In genomic region chr3:65352278-65353127, GRCm38 (mm10) we compare ENCODE assay signal across 10 mouse cellular contexts. TPM values are rescaled to one million over a fixed set of nuclear protein-coding genes. Genes with fewer than 3 reads are reported as not detected.
DNase-seq lines count a peak whose midpoint lies in the region; ATAC-seq and TF ChIP-seq lines count a peak whose summit lies in the region.
"Had no signal": no experiment of that assay in that cellular context is flagged by ENCODE, and none has a peak within 500 bp of the region (broad histone marks: within the 10 kb centered on the region; RNA-seq: fewer than 3 reads in every experiment).

No protein-coding gene starts in this region.

- peak; percentile 67 for TF ChIP-seq CTCF in kidney, postnatal 0 days (IDR thresholded peaks at IDR 0.05; ENCODE audit: low read depth)
- TF ChIP-seq CTCF in MEL (IDR thresholded peaks at IDR 0.05 in 2 of 3, conservative IDR thresholded peaks at IDR 0.05 in 1 of 3; ENCODE audit: control insufficient read depth in 1 of 3, insufficient read depth in 1 of 3, low read depth in 2 of 3, low read length in 3 of 3, poor library complexity in 1 of 3, severe bottlenecking in 1 of 3), result peak in 2 of 3 experiments; percentile 34 to 69; a peak in 4 of 6 replicates

- H3K27ac ChIP-seq in kidney, postnatal 0 days, result no peak overlapping the region
- H3K27ac ChIP-seq in MEL (ENCODE audit: control insufficient read depth, low read depth, low read length), result no peak overlapping the region
- no peak overlapping the region for H3K27ac ChIP-seq in forebrain, embryonic 16.5 days (ENCODE audit: low read length)
- no peak overlapping the region for H3K27ac ChIP-seq in midbrain, embryonic 13.5 days
- H3K27ac ChIP-seq: embryonic facial prominence, embryonic 15.5 days had no signal

- TF ChIP-seq POLR2A in MEL (IDR thresholded peaks at IDR 0.05; ENCODE audit: control insufficient read depth in 1 of 2, insufficient read depth in 1 of 2, low read depth in 1 of 2, low read length in 2 of 2, poor library complexity in 1 of 2), result no peak

- no peak; the same call in 1 of the 2 replicates for ATAC-seq in kidney, postnatal 0 days (replicated peaks; ENCODE audit: low FRiP score, low read depth)
- peak; percentile 56 for ATAC-seq in forebrain, embryonic 16.5 days
- ATAC-seq in midbrain, embryonic 13.5 days, result peak; percentile 73

- no peaks in the 10 kb centered on the region for H3K27me3 ChIP-seq in kidney, postnatal 0 days (ENCODE audit: insufficient read depth, low read length)
- no peaks in the 10 kb centered on the region for H3K27me3 ChIP-seq in MEL (ENCODE audit: control insufficient read depth in 1 of 2, insufficient read depth in 2 of 2, low read length in 2 of 2)
- no peaks in the 10 kb centered on the region for H3K27me3 ChIP-seq in forebrain, embryonic 16.5 days (replicated peaks; ENCODE audit: control insufficient read depth, insufficient read depth, low read length)
- no peaks in the 10 kb centered on the region for H3K27me3 ChIP-seq in midbrain, embryonic 13.5 days
- H3K27me3 ChIP-seq: embryonic facial prominence, embryonic 15.5 days; megakaryocyte, embryonic 14.5 days had no signal

- WGBS in kidney, postnatal 0 days, result 44% methylated on average over 4 of the region's 4 CpGs
- 46% methylated on average over 4 of the region's 4 CpGs for WGBS in forebrain, embryonic 16.5 days
- WGBS in midbrain, embryonic 13.5 days, result 47% methylated on average over 4 of the region's 4 CpGs

- H3K36me3 ChIP-seq in kidney, postnatal 0 days (ENCODE audit: insufficient read depth, low read length), result no peaks in the 10 kb centered on the region
- peaks cover 0 to 13% of the 10 kb centered on the region in 2 experiments; a peak in 2 of 4 replicates for H3K36me3 ChIP-seq in MEL (ENCODE audit: control insufficient read depth in 1 of 2, insufficient read depth in 2 of 2, low read length in 2 of 2)
- no peaks in the 10 kb centered on the region for H3K36me3 ChIP-seq in forebrain, embryonic 16.5 days (ENCODE audit: control insufficient read depth, insufficient read depth)
- no peaks in the 10 kb centered on the region for H3K36me3 ChIP-seq in midbrain, embryonic 13.5 days
- H3K36me3 ChIP-seq: embryonic facial prominence, embryonic 15.5 days had no signal

- H3K79me2 ChIP-seq in MEL (ENCODE audit: control insufficient read depth, insufficient read depth, low read length, poor library complexity), result no peaks in the 10 kb centered on the region

- no peaks in the 10 kb centered on the region for H3K4me1 ChIP-seq in kidney, postnatal 0 days (replicated peaks; ENCODE audit: insufficient read depth, low read length)
- H3K4me1 ChIP-seq in MEL (ENCODE audit: control insufficient read depth in 1 of 2, insufficient read depth in 2 of 2, low read length in 2 of 2), result peaks cover 0 to 13% of the 10 kb centered on the region in 2 experiments; a peak in 2 of 4 replicates
- H3K4me1 ChIP-seq in forebrain, embryonic 16.5 days (replicated peaks; ENCODE audit: control insufficient read depth, insufficient read depth, low read length), result no peaks in the 10 kb centered on the region
- no peaks in the 10 kb centered on the region for H3K4me1 ChIP-seq in midbrain, embryonic 13.5 days (replicated peaks)
- H3K4me1 ChIP-seq: embryonic facial prominence, embryonic 15.5 days had no signal

- H3K9ac ChIP-seq in kidney, postnatal 0 days (ENCODE audit: low read depth, low read length), result no peak overlapping the region
- no peak overlapping the region for H3K9ac ChIP-seq in MEL (ENCODE audit: control insufficient read depth, low read depth, low read length, poor library complexity, severe bottlenecking)
- no peak overlapping the region for H3K9ac ChIP-seq in forebrain, embryonic 16.5 days (replicated peaks; ENCODE audit: low read depth, low read length)
- H3K9ac ChIP-seq in midbrain, embryonic 13.5 days (replicated peaks), result no peak overlapping the region
- H3K9ac ChIP-seq: embryonic facial prominence, embryonic 15.5 days had no signal

- TF ChIP-seq EP300 in MEL (IDR thresholded peaks at IDR 0.05; ENCODE audit: low read depth in 1 of 2, low read length in 2 of 2), result no peak

- H3K9me3 ChIP-seq in kidney, postnatal 0 days (replicated peaks; ENCODE audit: low read length), result no peaks in the 10 kb centered on the region
- no peaks in the 10 kb centered on the region for H3K9me3 ChIP-seq in MEL (replicated peaks; ENCODE audit: insufficient read depth, low read length)
- H3K9me3 ChIP-seq in forebrain, embryonic 16.5 days (ENCODE audit: control insufficient read depth, low read length), result no peaks in the 10 kb centered on the region
- H3K9me3 ChIP-seq in midbrain, embryonic 13.5 days, result no peaks in the 10 kb centered on the region
- H3K9me3 ChIP-seq: embryonic facial prominence, embryonic 15.5 days; megakaryocyte, embryonic 14.5 days had no signal

- no peak overlapping the region for H3K4me2 ChIP-seq in kidney, postnatal 0 days (ENCODE audit: low read length)
- no peak overlapping the region for H3K4me2 ChIP-seq in forebrain, embryonic 16.5 days (ENCODE audit: low read length)
- no peak overlapping the region for H3K4me2 ChIP-seq in midbrain, embryonic 13.5 days (replicated peaks)
- H3K4me2 ChIP-seq: embryonic facial prominence, embryonic 15.5 days had no signal

- peak; percentile 62 for TF ChIP-seq RAD21 in MEL (IDR thresholded peaks at IDR 0.05; ENCODE audit: low read depth, low read length)

- peak; percentile 75 for DNase-seq in kidney, postnatal 0 days (ENCODE audit: low spot score)
- DNase-seq in kidney, postnatal 10 days, result no peak
- peak; percentile 46 for DNase-seq in MEL (ENCODE audit: low read depth, low spot score)
- DNase-seq in ovary, postnatal 14 days (ENCODE audit: low spot score), result no peak
- no peak for DNase-seq in layer of hippocampus, adult 9-11 months
- DNase-seq in heart, adult 9 months (ENCODE audit: low spot score in 2 of 2), result no peak

- H3K4me3 ChIP-seq in kidney, postnatal 0 days (replicated peaks; ENCODE audit: low read depth, low read length), result no peak overlapping the region
- H3K4me3 ChIP-seq in MEL (ENCODE audit: control insufficient read depth in 1 of 2, insufficient read depth in 1 of 2, low read depth in 2 of 2, low read length in 2 of 2), result no peak overlapping the region
- H3K4me3 ChIP-seq in forebrain, embryonic 16.5 days (replicated peaks; ENCODE audit: low read length), result no peak overlapping the region
- no peak overlapping the region for H3K4me3 ChIP-seq in midbrain, embryonic 13.5 days (replicated peaks)
- H3K4me3 ChIP-seq: embryonic facial prominence, embryonic 15.5 days; megakaryocyte, embryonic 14.5 days had no signal

TF ChIP-seq in MEL, 35 proteins besides CTCF, POLR2A, EP300 and RAD21:
- TF ChIP-seq TAL1 (IDR thresholded peaks at IDR 0.05; ENCODE audit: low read length), result no peak
- TF ChIP-seq SMC3 (IDR thresholded peaks at IDR 0.05; ENCODE audit: low read depth, low read length), result peak; percentile 47
- TF ChIP-seq MXI1 (IDR thresholded peaks at IDR 0.05; ENCODE audit: low read depth, low read length), result peak; percentile 22; the same call in 1 of the 2 replicates
- TF ChIP-seq TCF12 (IDR thresholded peaks at IDR 0.05; ENCODE audit: low read depth, low read length), result no peak
- no peak for TF ChIP-seq UBTF (IDR thresholded peaks at IDR 0.05; ENCODE audit: borderline replicate concordance, insufficient read depth, low read depth, low read length)
- peak; percentile 26; the same call in 1 of the 2 replicates for TF ChIP-seq MAX (IDR thresholded peaks at IDR 0.05; ENCODE audit: low read length)
- no peak for TF ChIP-seq POLR2AphosphoS2 (IDR thresholded peaks at IDR 0.05; ENCODE audit: low read length)
- 0 out of 2 replicates have a peak, but pooled peaks have one; percentile 24 for TF ChIP-seq ZC3H11A (IDR thresholded peaks at IDR 0.05; ENCODE audit: low read depth, low read length)
- TF ChIP-seq POLR2AphosphoS5 (IDR thresholded peaks at IDR 0.05; ENCODE audit: borderline replicate concordance, low read depth, low read length), result no peak
- TF ChIP-seq ZMIZ1 (IDR thresholded peaks at IDR 0.05; ENCODE audit: low read depth, low read length), result no peak
- TF ChIP-seq MAZ (IDR thresholded peaks at IDR 0.05; ENCODE audit: low read depth, low read length), result no peak
- peak; percentile 62; the same call in 1 of the 2 replicates for TF ChIP-seq MYC (IDR thresholded peaks at IDR 0.05; ENCODE audit: low read depth, low read length)
- peak; percentile 77 for TF ChIP-seq ZNF384 (IDR thresholded peaks at IDR 0.05; ENCODE audit: low read depth, low read length)
- TF ChIP-seq ETS1 (IDR thresholded peaks at IDR 0.05; ENCODE audit: low read depth, low read length), result no peak
TF ChIP-seq in MEL: peak in this region for 6.

RNA-seq across cellular contexts. Expression of gene Ssr3, which starts 39.9 kb away (rescaled TPM):
- 255 and 275 TPM in 2 replicates for polyA plus RNA-seq in kidney, postnatal 0 days (2015; fragmentation: Nextera tagmentation; extraction: Ambion mirVana)
- total RNA-seq in MEL (2012; rRNA removed), result 129 and 131 TPM in 2 replicates
- polyA plus RNA-seq in MEL (2012; ENCODE audit: insufficient read depth in 1 of 2, insufficient read length in 2 of 2, low read depth in 1 of 2, low replicate concordance in 2 of 2, missing spikeins in 1 of 2), result 100 to 1,000 TPM; 105 to 125 TPM
- polyA plus RNA-seq in forebrain, embryonic 16.5 days (2015; fragmentation: Nextera tagmentation; extraction: Ambion mirVana), result 170 and 199 TPM in 2 replicates
- 171 and 177 TPM in 2 replicates for polyA plus RNA-seq in midbrain, embryonic 13.5 days (2015; fragmentation: Nextera tagmentation; extraction: Ambion mirVana)

Comparison
In these comparisons a context has a peak if more than half of its experiments do, and no peak if none do; other contexts are left out.
1. DNase-seq: peak in kidney, postnatal 0 days (single experiment) and MEL (single experiment); none in kidney, postnatal 10 days (single experiment), ovary, postnatal 14 days (single experiment), layer of hippocampus, adult 9-11 months (single experiment) and heart, adult 9 months (0 of 2).